Mouse (Mus musculus): Measurements from ENCODE around the gene Plekhg2. TPM values are rescaled to one million over a fixed set of nuclear protein-coding genes. Genes with fewer than 3 reads are reported as not detected.

Gene Plekhg2
- total and polyA plus RNA-seq, 3 experiments, result 2.9 to 8.0 (median 3.4) TPM

DNA sequence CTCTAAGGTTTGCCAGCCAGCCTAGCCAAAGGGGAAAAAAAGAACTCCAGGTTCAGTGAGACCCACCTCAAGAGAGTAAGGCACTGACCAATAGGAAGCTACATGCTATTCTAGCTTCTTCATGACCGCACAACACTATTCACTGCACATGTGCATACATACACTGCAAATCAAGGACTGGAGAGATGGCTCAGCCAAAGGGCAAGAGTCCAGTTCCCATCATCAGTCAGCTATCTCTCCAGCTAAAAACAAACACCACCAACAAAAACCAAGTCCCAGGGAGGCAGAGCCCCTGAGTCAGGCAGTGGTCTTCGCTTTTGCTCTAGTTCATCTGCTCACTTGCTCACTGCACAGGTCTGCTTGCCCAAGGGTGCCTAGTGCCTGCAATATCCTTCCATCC lies 44.1 kb downstream of the Plekhg2 start:
- H3K4me1 ChIP-seq (ENCODE audit: insufficient read depth, low read depth, low read length), result peaks cover 8% of the 10 kb centered on the region; the same call in 1 of the 2 replicates
- no peaks in the 10 kb centered on the region for H3K27me3 ChIP-seq (ENCODE audit: insufficient read depth, low read length)
- ATAC-seq (ENCODE audit: extremely low read depth, insufficient number of reproducible peaks, low FRiP score, poor library complexity, severe bottlenecking) (no peak), DNase-seq (ENCODE audit: low spot score) (no peak)
- H3K4me3 ChIP-seq (ENCODE audit: low read depth, low read length), result no peak overlapping the region
- H3K36me3 ChIP-seq (replicated peaks), result peaks cover 96% of the 10 kb centered on the region
- no peak for TF ChIP-seq POLR2AphosphoS5 (IDR thresholded peaks at IDR 0.05; ENCODE audit: insufficient replicate concordance, low read depth, low read length)
- TF ChIP-seq TAL1 (conservative IDR thresholded peaks at IDR 0.05; ENCODE audit: low read depth, low read length), result no peak
- no peak for TF ChIP-seq GATA2 (IDR thresholded peaks at IDR 0.05; ENCODE audit: borderline replicate concordance, low read depth, low read length)
- no peak for TF ChIP-seq CTCF (IDR thresholded peaks at IDR 0.05; ENCODE audit: low read depth, low read length)
- no peak for TF ChIP-seq GATA1 (IDR thresholded peaks at IDR 0.05; ENCODE audit: borderline replicate concordance, low read length)
- H3K9me3 ChIP-seq (replicated peaks), result no peaks in the 10 kb centered on the region

DNA sequence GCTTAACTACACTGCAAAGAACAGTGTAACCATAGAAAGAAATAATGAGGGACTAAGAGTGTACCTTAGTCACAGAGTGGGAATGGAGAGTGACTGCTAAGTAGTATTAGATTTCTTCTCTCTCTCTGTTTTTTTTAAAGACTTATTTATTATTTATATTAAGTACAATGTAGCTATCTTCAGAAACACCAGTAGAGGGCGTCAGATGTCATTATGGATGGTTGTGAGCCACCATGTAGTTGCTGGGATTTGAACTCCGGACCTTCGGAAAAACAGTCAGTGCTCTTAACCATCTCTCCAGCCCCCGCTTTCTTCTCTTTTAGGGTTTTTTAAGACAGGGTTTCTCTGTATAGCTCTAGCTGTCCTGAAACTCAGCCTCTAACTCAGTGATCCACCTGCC lies 45.9 kb downstream of the Plekhg2 start:
- TF ChIP-seq CTCF (IDR thresholded peaks at IDR 0.05; ENCODE audit: low read depth, low read length), result no peak
- no peak for TF ChIP-seq GATA1 (IDR thresholded peaks at IDR 0.05; ENCODE audit: borderline replicate concordance, low read length)
- TF ChIP-seq GATA2 (IDR thresholded peaks at IDR 0.05; ENCODE audit: borderline replicate concordance, low read depth, low read length), result no peak
- TF ChIP-seq TAL1 (conservative IDR thresholded peaks at IDR 0.05; ENCODE audit: low read depth, low read length), result no peak
- no peak for TF ChIP-seq POLR2AphosphoS5 (IDR thresholded peaks at IDR 0.05; ENCODE audit: insufficient replicate concordance, low read depth, low read length)

DNA sequence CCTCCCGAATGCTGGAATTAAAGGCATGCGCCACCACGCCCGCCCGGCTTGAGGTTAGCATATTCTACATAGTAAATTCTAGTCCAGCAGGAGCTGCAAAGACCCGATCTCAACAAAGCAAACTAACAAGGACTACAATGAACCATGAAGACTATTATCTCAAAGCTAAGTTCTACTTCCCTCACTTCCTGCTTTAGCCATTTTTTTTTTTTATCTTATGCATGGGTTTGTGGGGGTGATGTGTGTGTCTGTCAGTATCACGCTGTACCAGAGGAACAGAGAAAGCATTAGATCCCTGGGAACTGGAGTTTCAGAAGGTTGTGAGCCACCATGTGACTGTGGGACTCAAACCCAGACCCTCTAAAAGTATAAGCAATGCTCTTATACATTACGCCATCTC lies 47.1 kb downstream of the Plekhg2 start:
- Histone ChIP-seq H3K4me3 (ENCODE audit: low read depth, low read length) (no peak overlapping the region), H3K9me3 (replicated peaks) (no peaks in the 10 kb centered on the region), H3K4me1 (ENCODE audit: insufficient read depth, low read depth, low read length) (peaks cover 13% of the 10 kb centered on the region), H3K36me3 (replicated peaks) (peaks cover 98% of the 10 kb centered on the region), H3K27me3 (ENCODE audit: insufficient read depth, low read length) (no peaks in the 10 kb centered on the region)
- no peak for TF ChIP-seq POLR2AphosphoS5 (IDR thresholded peaks at IDR 0.05; ENCODE audit: insufficient replicate concordance, low read depth, low read length)
- TF ChIP-seq CTCF (IDR thresholded peaks at IDR 0.05; ENCODE audit: low read depth, low read length), result no peak
- TF ChIP-seq GATA1 (IDR thresholded peaks at IDR 0.05; ENCODE audit: borderline replicate concordance, low read length), result no peak
- TF ChIP-seq GATA2 (IDR thresholded peaks at IDR 0.05; ENCODE audit: borderline replicate concordance, low read depth, low read length), result no peak
- TF ChIP-seq TAL1 (conservative IDR thresholded peaks at IDR 0.05; ENCODE audit: low read depth, low read length), result no peak
- no peak for ATAC-seq (ENCODE audit: extremely low read depth, insufficient number of reproducible peaks, low FRiP score, poor library complexity, severe bottlenecking)
- no peak for DNase-seq (ENCODE audit: low spot score)

More for the DNA sequence above, 45.9 kb downstream of the Plekhg2 start:
- Histone ChIP-seq H3K9me3 (replicated peaks) (no peaks in the 10 kb centered on the region), H3K36me3 (replicated peaks) (peaks cover 98% of the 10 kb centered on the region), H3K4me1 (ENCODE audit: insufficient read depth, low read depth, low read length) (peaks cover 13% of the 10 kb centered on the region), H3K27me3 (ENCODE audit: insufficient read depth, low read length) (no peaks in the 10 kb centered on the region), H3K4me3 (ENCODE audit: low read depth, low read length) (no peak overlapping the region)
- no peak for DNase-seq (ENCODE audit: low spot score)
- no peak for ATAC-seq (ENCODE audit: extremely low read depth, insufficient number of reproducible peaks, low FRiP score, poor library complexity, severe bottlenecking)

DNA sequence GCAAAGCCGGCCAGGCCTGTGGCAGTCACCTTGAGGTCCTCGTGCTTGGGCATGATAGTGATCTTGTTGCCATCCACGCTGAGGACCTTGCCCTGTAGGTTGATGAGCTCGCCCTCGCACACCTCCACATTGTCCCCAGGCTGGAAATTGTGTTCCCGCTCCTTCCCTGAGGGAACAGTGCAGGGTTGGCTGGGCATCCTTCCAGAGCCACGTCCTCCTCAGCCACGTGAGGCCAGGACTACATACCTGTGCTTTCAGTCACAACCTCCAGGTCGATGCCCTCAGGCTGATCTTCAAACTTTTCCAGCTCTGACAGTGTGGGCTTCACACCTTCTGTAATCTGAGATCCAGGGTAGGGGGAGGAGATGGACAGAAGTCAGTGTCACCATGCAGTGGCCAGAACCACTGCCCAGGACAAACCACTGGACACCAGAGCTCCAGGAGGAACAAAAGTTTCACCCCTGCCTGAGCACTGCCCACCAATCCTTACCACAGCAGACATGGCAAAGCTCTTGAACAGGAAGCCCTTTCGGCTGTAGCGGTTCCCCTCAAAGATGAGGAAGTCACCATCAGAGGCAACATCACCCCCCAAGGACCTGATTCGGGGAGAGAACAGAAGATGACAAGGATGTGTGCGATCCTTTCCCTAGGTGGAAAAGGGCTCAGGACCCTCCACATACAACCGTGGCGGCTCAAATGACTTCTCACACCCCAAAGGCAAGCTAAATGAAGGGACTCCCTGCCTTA lies 50.3 kb downstream of the Plekhg2 start:
- no peak for DNase-seq (ENCODE audit: low spot score)
- no peak overlapping the region for H3K4me3 ChIP-seq (ENCODE audit: low read depth, low read length)
- TF ChIP-seq CTCF (IDR thresholded peaks at IDR 0.05; ENCODE audit: low read depth, low read length), result no peak
- TF ChIP-seq POLR2AphosphoS5 (IDR thresholded peaks at IDR 0.05; ENCODE audit: insufficient replicate concordance, low read depth, low read length), result no peak
- no peak for TF ChIP-seq TAL1 (conservative IDR thresholded peaks at IDR 0.05; ENCODE audit: low read depth, low read length)
- no peak for TF ChIP-seq GATA1 (IDR thresholded peaks at IDR 0.05; ENCODE audit: borderline replicate concordance, low read length)
- no peak for TF ChIP-seq GATA2 (IDR thresholded peaks at IDR 0.05; ENCODE audit: borderline replicate concordance, low read depth, low read length)
- H3K36me3 ChIP-seq (replicated peaks), result peaks cover 100% of the 10 kb centered on the region
- H3K27me3 ChIP-seq (ENCODE audit: insufficient read depth, low read length), result no peaks in the 10 kb centered on the region
- H3K9me3 ChIP-seq (replicated peaks), result no peaks in the 10 kb centered on the region
- no peak for ATAC-seq (ENCODE audit: extremely low read depth, insufficient number of reproducible peaks, low FRiP score, poor library complexity, severe bottlenecking)
- H3K4me1 ChIP-seq (ENCODE audit: insufficient read depth, low read depth, low read length), result peaks cover 15% of the 10 kb centered on the region

DNA sequence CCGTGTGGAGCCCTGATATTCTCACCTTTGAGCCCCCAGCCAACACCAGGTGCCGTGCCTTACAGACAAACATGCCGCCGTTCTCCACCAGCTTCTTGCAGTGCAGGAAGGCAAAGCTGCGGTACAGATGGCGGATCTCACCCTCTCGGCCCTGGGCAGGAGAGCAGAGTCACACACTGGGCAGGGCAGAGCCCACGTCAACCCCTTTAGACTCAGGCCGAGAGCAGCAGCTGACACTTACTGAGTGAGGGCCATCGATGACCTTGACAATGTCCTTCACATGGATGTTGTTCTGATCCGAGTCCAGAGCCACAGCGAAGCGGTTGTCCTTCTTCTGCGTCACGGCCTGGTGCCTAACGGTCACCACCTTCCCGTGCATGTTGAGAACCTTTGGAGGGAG lies 53.7 kb downstream of the Plekhg2 start:
- H3K4me1 ChIP-seq (ENCODE audit: insufficient read depth, low read depth, low read length), result peaks cover 18% of the 10 kb centered on the region
- no peaks in the 10 kb centered on the region for H3K9me3 ChIP-seq (replicated peaks)
- TF ChIP-seq GATA1 (IDR thresholded peaks at IDR 0.05; ENCODE audit: borderline replicate concordance, low read length) (no peak), TAL1 (conservative IDR thresholded peaks at IDR 0.05; ENCODE audit: low read depth, low read length) (no peak), CTCF (IDR thresholded peaks at IDR 0.05; ENCODE audit: low read depth, low read length) (no peak), GATA2 (IDR thresholded peaks at IDR 0.05; ENCODE audit: borderline replicate concordance, low read depth, low read length) (no peak), POLR2AphosphoS5 (IDR thresholded peaks at IDR 0.05; ENCODE audit: insufficient replicate concordance, low read depth, low read length) (no peak)
- peaks cover 99% of the 10 kb centered on the region for H3K36me3 ChIP-seq (replicated peaks)
- DNase-seq (ENCODE audit: low spot score) (no peak), ATAC-seq (ENCODE audit: extremely low read depth, insufficient number of reproducible peaks, low FRiP score, poor library complexity, severe bottlenecking) (no peak)
- H3K4me3 ChIP-seq (ENCODE audit: low read depth, low read length), result no peak overlapping the region
- no peaks in the 10 kb centered on the region for H3K27me3 ChIP-seq (ENCODE audit: insufficient read depth, low read length)

DNA sequence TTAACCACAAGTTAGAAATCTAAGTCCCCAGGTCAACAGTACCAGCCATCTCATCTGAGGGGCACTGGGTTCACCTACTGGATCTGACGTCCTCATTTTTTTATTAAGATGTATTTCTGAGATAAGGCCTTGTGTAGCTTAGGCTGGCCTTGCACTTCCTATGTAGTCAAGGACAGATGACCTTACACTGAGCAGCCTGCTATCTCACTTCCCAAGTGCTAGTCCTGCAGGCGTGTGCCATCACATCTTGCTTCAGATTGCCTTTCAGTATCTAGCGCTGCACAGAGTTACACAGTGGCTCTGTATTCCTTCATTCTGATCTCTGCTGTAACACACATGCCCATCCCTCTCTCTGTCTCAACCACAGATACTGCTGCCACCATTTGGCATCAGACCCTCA lies 54.4 kb downstream of the Plekhg2 start:
- Histone ChIP-seq H3K27me3 (ENCODE audit: insufficient read depth, low read length) (no peaks in the 10 kb centered on the region), H3K9me3 (replicated peaks) (no peaks in the 10 kb centered on the region), H3K4me1 (ENCODE audit: insufficient read depth, low read depth, low read length) (peaks cover 19% of the 10 kb centered on the region), H3K36me3 (replicated peaks) (peaks cover 92% of the 10 kb centered on the region), H3K4me3 (ENCODE audit: low read depth, low read length) (no peak overlapping the region)
- ATAC-seq (ENCODE audit: extremely low read depth, insufficient number of reproducible peaks, low FRiP score, poor library complexity, severe bottlenecking), result no peak
- TF ChIP-seq GATA2 (IDR thresholded peaks at IDR 0.05; ENCODE audit: borderline replicate concordance, low read depth, low read length) (no peak), TAL1 (conservative IDR thresholded peaks at IDR 0.05; ENCODE audit: low read depth, low read length) (no peak), GATA1 (IDR thresholded peaks at IDR 0.05; ENCODE audit: borderline replicate concordance, low read length) (no peak), POLR2AphosphoS5 (IDR thresholded peaks at IDR 0.05; ENCODE audit: insufficient replicate concordance, low read depth, low read length) (no peak), CTCF (IDR thresholded peaks at IDR 0.05; ENCODE audit: low read depth, low read length) (no peak)
- no peak for DNase-seq (ENCODE audit: low spot score)

Measured in G1E (cell line).